Mouse (Mus musculus) MEL (cell line): ENCODE data around the gene Vegfa.

Experiments
- CTCF ChIP-seq, 3 experiments: IDR thresholded peaks in 2 of 3; conservative IDR thresholded peaks in 1 of 3; 2 replicates each; pipeline ENCODE4 v1.5.1; 2011 to 2012; ENCODE audit warnings: low read length in 3 of 3, low read depth in 2 of 3, mild to moderate bottlenecking in 2 of 3, improper control_type of control experiment in 1 of 3, inconsistent platforms in 1 of 3, mixed read lengths in 1 of 3, moderate library complexity in 1 of 3; ENCODE audit not compliant: control insufficient read depth in 1 of 3, insufficient read depth in 1 of 3, poor library complexity in 1 of 3, severe bottlenecking in 1 of 3
- EP300 ChIP-seq, 2 experiments: IDR thresholded peaks; 2 replicates each; pipeline ENCODE4 v1.6.1; 2011; ENCODE audit warnings: improper control_type of control experiment in 2 of 2, low read length in 2 of 2, low read depth in 1 of 2, mild to moderate bottlenecking in 1 of 2
- ETS1 ChIP-seq: IDR thresholded peaks from 2 replicates; pipeline ENCODE4 v1.6.1; 2012; ENCODE audit warnings: low read depth, mild to moderate bottlenecking, inconsistent platforms, low read length, improper control_type of control experiment, moderate library complexity
- HCFC1 ChIP-seq: IDR thresholded peaks from 2 replicates; pipeline ENCODE4 v1.6.1; 2012; ENCODE audit warnings: low read depth, mild to moderate bottlenecking, inconsistent platforms, low read length, improper control_type of control experiment, moderate library complexity
- MAX ChIP-seq: IDR thresholded peaks from 2 replicates; pipeline ENCODE4 v1.6.1; 2011; ENCODE audit warnings: low read length, improper control_type of control experiment
- NRF1 ChIP-seq: IDR thresholded peaks from 2 replicates; pipeline ENCODE4 v1.6.1; 2014; ENCODE audit warnings: low read depth, mild to moderate bottlenecking, inconsistent platforms, low read length, improper control_type of control experiment, moderate library complexity; ENCODE audit not compliant: poor library complexity, insufficient read depth, severe bottlenecking
- POLR2AphosphoS5 ChIP-seq: IDR thresholded peaks from 2 replicates; pipeline ENCODE4 v1.6.1; 2012; ENCODE audit warnings: low read depth, borderline replicate concordance, mild to moderate bottlenecking, inconsistent platforms, low read length, moderate library complexity, mixed read lengths
- SIN3A ChIP-seq: IDR thresholded peaks from 2 replicates; pipeline ENCODE4 v1.6.1; 2012; ENCODE audit warnings: low read length, improper control_type of control experiment, inconsistent platforms
- ZMIZ1 ChIP-seq: IDR thresholded peaks from 2 replicates; pipeline ENCODE4 v1.6.1; 2012; ENCODE audit warnings: low read depth, mild to moderate bottlenecking, inconsistent platforms, low read length, improper control_type of control experiment, moderate library complexity

DNA sequence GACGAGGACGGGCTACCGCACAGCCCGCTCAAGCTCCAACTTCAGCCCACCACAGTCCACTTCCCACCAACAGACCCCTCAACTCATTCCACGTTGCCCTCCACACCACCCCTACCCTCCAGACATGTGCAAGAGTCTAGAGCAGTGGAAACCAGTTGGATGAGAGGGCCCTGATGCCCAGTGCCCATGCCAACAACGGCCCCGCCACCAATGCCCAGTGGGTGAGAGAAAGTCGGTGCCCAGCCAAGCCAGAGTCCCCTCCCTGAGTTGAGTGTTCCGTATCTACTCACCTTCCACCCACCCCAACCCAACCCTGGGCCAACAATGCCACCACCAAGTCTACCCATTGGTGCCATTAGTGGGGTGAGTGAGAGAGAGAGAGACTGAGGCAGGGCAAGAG lies 10.4 kb downstream of the Vegfa start:
- TF ChIP-seq MAX (no peak), HCFC1 (no peak), ETS1 (no peak), NRF1 (no peak), CTCF (IDR thresholded peaks at IDR 0.05 in 2 of 3, conservative IDR thresholded peaks at IDR 0.05 in 1 of 3; ENCODE audit: control insufficient read depth in 1 of 3, insufficient read depth in 1 of 3, low read depth in 2 of 3, low read length in 3 of 3, poor library complexity in 1 of 3, severe bottlenecking in 1 of 3) (no peak), EP300 (IDR thresholded peaks at IDR 0.05; ENCODE audit: low read depth in 1 of 2, low read length in 2 of 2) (no peak), ZMIZ1 (no peak), SIN3A (no peak), POLR2AphosphoS5 (no peak)
